Mouse (Mus musculus) layer of hippocampus, adult 18-20 months (tissue): ENCODE results near the gene Crlf1. TPM values are rescaled to one million over a fixed set of nuclear protein-coding genes. Genes with fewer than 3 reads are reported as not detected.

Source experiments
- DNase-seq, 2 experiments: peaks; one replicate each; pipeline ENCODE4 v3.0.0; 2022; ENCODE audit warnings: low spot score in 2 of 2
- total RNA-seq, 2 experiments: library from RNA; stranded (reverse); gene quantifications; 2 replicates each; pipeline ENCODE4 v1.2.3; 2021

The Crlf1 gene
- total RNA-seq, 2 experiments from 2014 or later = 33.1 to 38.2 TPM

- DNase-seq = no peak
These were observed 51.3 kb downstream of the Crlf1 start for GRCm38 (mm10) chr8:70544200-70544687.

GRCm38 (mm10) chr8:70546412-70546811 is 53.5 kb downstream of the Crlf1 start:
- no peak for DNase-seq

- DNase-seq = no peak
These were observed 54.8 kb downstream of the Crlf1 start for GRCm38 (mm10) chr8:70547762-70548161.

- DNase-seq = no peak
These were observed 56.6 kb downstream of the Crlf1 start for GRCm38 (mm10) chr8:70549412-70550184.

GRCm38 (mm10) chr8:70551558-70552161 is 58.7 kb downstream of the Crlf1 start:
- DNase-seq = no peak

GRCm38 (mm10) chr8:70552836-70553235 is 59.9 kb downstream of the Crlf1 start:
- DNase-seq = no peak

Other genes with a start within 250 kb of the Crlf1 start
- gene Homer3, start 210.3 kb upstream of the Crlf1 start, total RNA-seq = 10 to 100 TPM; 71.9 to 76.0 TPM
- gene Ddx49, start 190.7 kb upstream of the Crlf1 start, total RNA-seq = 10 to 100 TPM; 36.3 to 49.0 TPM
- 100 to 1,000 TPM; 125 to 149 TPM for gene Cope, start 190.6 kb upstream of the Crlf1 start, total RNA-seq
- gene Cers1, start 177.4 kb upstream of the Crlf1 start, total RNA-seq = 100 to 1,000 TPM; 112 to 116 TPM
- 10 to 100 TPM; 15.1 to 18.2 TPM for gene Gdf1, start 163.3 kb upstream of the Crlf1 start, total RNA-seq
- 10 to 100 TPM; 74.5 to 75.6 TPM for gene Upf1, start 139.9 kb upstream of the Crlf1 start, total RNA-seq
- under 1 TPM; 0.13 to 0.42 TPM for gene Comp, start 119.6 kb upstream of the Crlf1 start, total RNA-seq
- 100 to 1,000 TPM; 193 to 199 TPM for gene Crtc1, start 53.6 kb upstream of the Crlf1 start, total RNA-seq
- 10 to 100 TPM; 54.1 to 62.0 TPM for gene Klhl26, start 16.2 kb upstream of the Crlf1 start, total RNA-seq
- gene Tmem59l, start 5.8 kb upstream of the Crlf1 start, total RNA-seq = 100 to 1,000 TPM; 326 to 327 TPM
- gene Rex1bd, start 13.6 kb downstream of the Crlf1 start, total RNA-seq = 100 to 1,000 TPM in 1 of 2 experiments, 10 to 100 TPM in 1; 96.5 to 104 TPM
- 1,000 to 10,000 TPM; 1,062 to 1,079 TPM for gene Uba52, start 17.6 kb downstream of the Crlf1 start, total RNA-seq
- gene Fkbp8, start 34.6 kb downstream of the Crlf1 start, total RNA-seq = 100 to 1,000 TPM; 450 to 467 TPM
- gene Kxd1, start 34.8 kb downstream of the Crlf1 start, total RNA-seq = 10 to 100 TPM; 40.6 to 45.6 TPM
- 10 to 100 TPM; 18.9 to 21.8 TPM for gene Ell, start 46.3 kb downstream of the Crlf1 start, total RNA-seq
- 10 to 100 TPM; 47.3 to 47.7 TPM for gene Isyna1, start 101.2 kb downstream of the Crlf1 start, total RNA-seq
- gene Ssbp4, start 115.7 kb downstream of the Crlf1 start, total RNA-seq = 100 to 1,000 TPM; 272 to 279 TPM
- gene Lrrc25, start 123.0 kb downstream of the Crlf1 start, total RNA-seq = under 1 TPM; 0.33 to 0.37 TPM
- gene Gdf15, start 139.3 kb downstream of the Crlf1 start, total RNA-seq = not detected
- gene Pgpep1, start 167.2 kb downstream of the Crlf1 start, total RNA-seq = 10 to 100 TPM; 20.0 to 23.3 TPM
- 10 to 100 TPM; 63.8 to 71.5 TPM for gene Lsm4, start 180.1 kb downstream of the Crlf1 start, total RNA-seq
- gene Jund, start 205.8 kb downstream of the Crlf1 start, total RNA-seq = 100 to 1,000 TPM; 186 to 200 TPM
- under 1 TPM in 1 of 2 experiments, not detected in 1; 0.07 TPM for gene Iqcn, start 210.3 kb downstream of the Crlf1 start, total RNA-seq
- not detected for gene Gm3336, start 225.4 kb downstream of the Crlf1 start, total RNA-seq
- 1 to 10 TPM; 1.0 to 1.3 TPM for gene Pde4c, start 230.6 kb downstream of the Crlf1 start, total RNA-seq